Mouse (Mus musculus) frontal cortex, postnatal 25 days (tissue): ENCODE measurements around the gene Prkag3.

Experiments used
- DNase-seq, 2 experiments: peaks; one replicate each; pipeline ENCODE4 v3.0.0; 2022; ENCODE audit warnings: low spot score in 2 of 2

The Prkag3 gene

DNA sequence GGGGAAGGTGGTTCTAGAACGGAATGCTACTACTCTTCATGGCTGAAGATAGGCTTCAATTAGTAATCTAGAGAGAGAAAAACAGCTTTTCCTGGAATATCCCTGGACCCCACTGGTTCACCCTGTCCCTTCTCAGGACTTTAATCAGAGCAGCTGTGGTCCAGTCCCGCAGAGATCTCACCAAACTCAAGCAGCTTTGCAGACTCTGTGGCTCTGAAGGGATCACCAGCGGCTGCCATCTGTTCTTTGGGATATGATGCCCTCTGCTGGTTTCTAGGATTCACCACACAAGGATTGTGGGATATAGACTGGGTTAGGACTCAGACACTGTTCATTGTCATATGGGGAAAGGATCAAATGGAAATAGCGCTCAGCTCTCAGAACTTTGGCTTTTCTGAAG is 10.8 kb upstream of the Prkag3 start:
- DNase-seq, result no peak

DNA sequence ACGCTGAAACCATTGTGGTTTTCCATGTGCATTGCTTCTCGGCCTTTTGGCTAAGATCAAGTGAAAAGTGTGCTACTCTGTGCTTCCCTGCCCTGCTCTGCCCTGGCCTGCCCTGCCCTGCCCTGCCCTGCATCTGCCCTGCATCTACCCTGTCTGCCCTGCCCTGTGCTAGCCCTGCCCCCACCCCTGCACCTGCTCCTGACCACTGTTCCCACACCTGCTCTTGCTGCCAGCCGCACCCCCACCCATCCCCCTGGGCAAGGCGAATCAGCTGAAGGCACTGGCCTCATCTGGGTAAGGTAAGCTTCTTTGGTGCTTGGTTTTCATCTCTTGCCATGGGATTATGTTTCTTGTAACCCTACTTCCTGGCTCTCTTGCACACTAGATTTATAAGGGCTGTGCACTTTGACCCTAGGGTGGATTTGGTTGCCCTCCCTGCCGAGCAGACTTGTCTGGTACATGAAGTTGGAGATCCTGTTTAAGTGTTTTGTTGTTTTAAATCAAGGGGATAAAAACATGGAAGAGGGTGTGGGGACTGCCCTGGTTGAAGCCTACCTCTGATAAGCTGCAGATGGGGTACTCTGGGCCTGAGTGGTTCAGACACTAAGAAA is 5.3 kb upstream of the Prkag3 start:
- no peak for DNase-seq

DNA sequence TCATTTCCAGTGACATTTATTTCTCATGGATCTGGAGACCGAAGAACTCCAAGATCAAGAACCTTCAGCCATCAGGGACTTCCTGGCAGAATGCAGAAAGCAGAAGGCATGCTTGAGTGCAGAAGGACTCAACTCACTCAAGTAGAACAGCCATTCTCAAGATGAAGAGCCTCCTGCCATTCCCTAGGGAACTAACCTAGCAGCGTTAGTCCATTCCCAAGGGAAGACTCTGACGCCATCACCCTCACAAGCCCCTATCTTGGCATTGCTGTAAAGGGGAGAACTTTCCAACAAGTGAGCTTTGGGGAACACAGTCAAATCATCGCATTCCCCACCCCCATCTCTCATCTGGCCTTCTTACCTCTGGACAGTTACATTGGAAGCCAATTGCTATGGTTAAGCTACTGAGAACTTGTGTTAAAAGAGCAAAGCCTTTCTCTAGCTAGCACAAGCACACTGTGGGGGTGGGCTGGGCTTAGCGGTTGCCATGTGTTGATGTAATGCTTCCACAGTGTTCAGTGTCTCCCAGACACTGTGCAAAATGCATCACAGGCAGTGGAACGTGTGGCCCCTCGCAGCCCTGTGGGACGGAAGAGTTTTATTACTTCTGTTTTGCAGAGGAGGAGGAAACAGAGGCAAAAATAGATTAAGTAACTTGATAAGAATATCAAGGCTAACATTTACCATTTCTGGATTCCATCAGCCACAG is 4.4 kb upstream of the Prkag3 start:
- DNase-seq, result no peak

DNA sequence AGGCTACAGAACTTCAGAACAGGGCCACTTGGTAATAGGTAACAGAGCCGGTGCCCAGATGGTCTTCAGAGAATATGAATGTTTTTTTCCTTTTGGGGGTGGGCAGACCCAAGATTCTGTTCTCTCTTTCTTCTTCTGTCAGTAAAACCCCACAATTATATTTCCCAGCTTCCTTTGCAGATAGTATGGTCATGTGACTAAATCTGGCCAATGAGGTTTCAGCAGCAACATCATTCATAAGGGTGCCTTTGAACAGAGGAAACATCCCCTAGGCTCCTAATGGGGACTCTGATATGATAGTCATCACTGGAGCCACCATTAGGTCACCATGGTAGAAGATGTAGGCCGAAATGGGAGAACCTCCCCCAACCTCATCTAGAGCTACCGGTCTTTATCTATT is 3.8 kb upstream of the Prkag3 start:
- DNase-seq, result no peak

DNA sequence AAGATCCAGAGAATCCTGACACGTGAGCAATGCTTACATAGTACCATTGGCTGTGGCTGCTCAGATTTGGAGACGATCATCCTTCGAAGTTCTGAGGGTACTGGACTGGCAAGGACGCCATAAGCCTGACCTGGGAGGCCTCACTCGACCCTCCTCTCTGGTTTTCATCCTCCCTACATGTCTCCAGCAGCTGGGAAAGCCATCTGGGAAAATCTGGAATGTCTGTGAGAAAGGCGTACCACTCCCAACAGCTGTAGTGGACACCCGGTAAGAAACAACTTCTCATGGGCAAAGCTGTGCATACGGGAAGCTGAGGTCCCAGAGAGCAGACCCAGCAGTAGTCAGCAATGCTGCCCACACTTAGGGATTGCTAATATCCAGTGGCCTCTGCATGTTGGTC is 3.1 kb upstream of the Prkag3 start:
- DNase-seq, result no peak

DNA sequence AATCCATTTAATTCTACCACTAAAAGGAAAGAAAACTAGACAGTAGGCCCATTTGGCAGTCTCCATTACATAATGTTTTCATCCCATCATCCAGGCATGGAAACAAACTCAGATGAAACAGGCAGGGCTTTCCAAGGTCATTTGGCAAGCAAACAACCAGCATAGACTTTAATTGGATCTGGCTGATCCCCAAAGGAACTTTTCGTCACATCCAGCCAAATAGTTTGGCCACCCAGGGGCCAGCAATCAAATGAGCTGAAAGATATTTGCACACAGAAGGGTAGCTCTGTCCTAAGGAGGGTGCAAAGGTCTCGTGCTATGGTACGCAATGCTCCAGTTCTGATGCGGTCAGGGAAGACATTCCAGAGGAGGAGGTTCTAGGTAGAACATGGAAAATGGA is 1.7 kb upstream of the Prkag3 start:
- DNase-seq, result no peak

DNA sequence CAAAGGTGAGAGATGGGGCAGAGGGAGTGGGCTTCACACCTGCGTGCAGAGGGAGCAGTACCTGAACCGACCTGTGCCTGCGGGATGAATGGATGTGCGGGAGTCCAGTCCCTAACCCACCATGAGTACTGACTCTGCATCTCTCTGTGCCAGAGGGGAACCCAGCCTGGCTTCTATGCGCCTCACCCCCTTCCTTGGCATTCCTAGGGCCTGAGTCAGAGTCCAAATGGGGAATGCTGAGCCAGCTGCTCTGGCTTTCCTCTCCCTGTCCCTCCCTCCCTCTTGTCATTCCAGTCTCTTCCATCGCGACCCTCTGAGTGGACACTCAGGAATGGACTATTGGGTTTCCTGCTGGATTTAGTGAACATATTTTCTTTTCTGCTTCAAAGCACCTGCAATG is 280 bp upstream of the Prkag3 start:
- no peak for DNase-seq

DNA sequence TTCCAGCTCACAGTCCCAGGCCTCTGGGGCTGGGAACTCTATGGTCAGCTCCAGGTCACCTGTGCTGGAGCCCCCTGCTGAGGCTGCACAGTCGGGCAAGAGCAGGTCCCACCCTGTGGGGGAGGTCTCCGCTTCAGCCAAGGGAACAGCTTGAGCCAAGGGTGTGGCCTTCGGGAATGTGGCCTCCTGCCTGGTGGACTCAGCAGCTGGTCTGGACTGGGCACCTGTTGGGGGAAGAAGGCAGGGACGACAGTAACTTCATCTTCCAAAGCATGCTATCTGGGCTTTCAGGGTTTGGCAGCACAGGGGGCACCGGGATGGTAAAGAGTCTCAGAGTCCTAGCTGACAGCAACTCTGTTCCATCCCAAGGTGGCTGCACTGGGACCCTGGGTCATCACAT is 1.7 kb downstream of the Prkag3 start:
- DNase-seq, result no peak

DNA sequence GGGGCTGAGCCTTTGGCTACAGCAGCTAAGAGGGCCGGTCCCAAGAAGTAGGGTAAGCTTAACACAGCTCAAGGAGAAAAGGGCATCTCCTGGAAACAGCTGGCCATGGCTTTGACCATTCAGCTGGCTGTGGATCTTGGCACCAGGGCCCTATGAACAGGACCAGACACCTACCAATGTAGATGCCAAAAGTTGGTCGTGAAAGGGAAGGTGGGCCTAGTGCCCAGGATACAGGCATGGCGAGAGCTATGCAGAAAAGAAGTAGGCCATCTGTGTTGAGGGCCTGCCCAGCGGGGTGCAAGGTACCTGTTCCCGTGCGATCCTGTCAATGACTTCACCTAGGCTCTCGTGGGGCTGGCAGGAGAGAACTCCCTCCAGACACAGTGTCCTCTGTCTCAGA is 8.2 kb downstream of the Prkag3 start:
- DNase-seq, result no peak

DNA sequence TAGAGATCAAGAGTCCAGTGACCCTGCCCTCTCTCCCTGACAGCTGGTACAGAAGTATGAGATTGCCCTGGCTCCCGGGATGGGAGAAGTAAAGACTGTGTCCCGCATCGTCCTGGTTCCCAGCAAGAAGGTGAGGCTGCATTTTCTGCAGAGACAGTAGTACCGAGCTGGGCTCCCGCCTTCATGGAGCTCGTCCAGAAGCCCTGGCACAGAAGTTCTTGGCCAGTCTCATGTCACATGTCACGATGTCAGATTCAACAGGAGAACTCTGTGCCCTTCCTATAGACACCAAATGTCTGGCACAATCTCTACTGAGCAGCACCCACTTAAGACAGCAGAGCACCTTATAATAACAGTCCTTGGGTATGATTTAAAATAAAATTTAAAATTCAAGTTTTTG is 11.5 kb downstream of the Prkag3 start:
- DNase-seq, result no peak

DNA sequence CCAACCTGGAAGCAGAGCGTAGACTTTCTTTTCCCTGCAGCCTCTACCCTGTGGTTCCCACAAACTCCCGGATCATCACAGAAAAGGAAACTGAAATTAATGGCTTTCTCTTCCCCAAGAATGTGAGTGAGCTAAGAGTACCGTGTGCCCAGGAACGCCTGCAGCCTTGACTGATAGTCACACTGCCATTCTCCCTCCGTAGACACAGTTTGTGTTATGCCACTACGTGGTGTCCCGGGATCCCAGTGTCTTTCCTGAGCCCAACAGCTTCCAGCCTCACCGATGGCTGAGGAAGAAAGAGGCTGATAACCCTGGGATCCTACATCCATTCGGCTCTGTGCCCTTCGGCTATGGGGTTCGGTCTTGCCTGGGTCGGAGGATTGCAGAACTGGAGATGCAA is 12.0 kb downstream of the Prkag3 start:
- DNase-seq, result no peak

DNA sequence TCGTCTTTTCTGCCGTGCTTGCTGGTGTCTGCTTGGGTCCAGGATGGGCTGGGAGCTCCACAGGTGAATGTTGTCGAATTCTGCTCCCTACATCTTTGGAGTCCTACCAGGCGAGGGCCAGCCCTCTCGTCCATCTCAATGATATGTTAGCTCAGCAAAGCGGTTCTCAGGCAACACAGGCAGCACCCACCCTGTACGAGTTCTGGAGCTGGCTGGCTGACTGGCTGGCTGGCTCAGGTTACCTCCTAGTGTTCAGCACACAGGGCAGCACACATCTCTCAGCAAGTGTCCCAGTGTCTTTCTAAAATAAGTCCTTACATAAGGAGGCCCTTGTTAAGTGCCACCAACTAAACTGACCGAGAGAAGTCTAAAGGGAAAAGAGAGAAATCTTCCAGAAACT is 20.6 kb downstream of the Prkag3 start:
- DNase-seq, result no peak

DNA sequence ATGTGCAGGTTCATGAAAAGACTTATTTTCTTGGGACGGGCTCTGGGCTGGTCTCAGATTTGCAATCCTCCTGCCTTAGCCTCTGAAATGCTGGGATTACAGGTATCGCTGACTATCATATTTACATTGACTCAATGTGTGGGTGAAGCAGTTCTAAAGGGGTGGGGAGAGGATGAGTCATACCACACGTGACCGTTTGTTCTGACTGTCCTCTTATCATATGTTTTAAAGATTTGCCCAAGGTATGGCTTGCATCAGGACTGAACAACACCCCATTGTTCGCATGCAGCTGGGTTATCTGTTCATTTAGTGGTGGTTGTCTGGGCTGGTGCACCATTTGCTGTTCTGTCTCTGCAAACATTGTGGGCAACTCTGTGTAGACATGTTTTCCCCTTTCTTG is 22.3 kb downstream of the Prkag3 start:
- no peak for DNase-seq

DNA sequence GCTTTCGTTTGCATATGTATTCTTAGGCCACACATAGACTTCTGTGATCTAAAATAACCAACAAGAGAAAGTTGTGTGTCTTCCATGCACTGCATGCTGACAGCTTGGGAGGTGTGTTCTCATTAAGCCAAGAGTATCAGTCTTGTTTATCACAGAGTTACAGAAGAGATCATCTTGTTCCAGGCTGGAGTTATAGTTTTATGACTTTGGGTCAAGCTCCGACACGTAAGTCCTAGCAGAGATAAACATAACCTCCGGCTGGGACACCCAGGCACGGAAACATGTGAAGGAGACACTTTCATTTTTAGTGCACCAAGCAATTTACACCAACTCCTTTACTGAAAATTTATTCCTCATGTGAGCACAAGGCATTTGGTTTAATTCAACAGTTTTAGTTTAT is 22.9 kb downstream of the Prkag3 start:
- DNase-seq, result no peak

DNA sequence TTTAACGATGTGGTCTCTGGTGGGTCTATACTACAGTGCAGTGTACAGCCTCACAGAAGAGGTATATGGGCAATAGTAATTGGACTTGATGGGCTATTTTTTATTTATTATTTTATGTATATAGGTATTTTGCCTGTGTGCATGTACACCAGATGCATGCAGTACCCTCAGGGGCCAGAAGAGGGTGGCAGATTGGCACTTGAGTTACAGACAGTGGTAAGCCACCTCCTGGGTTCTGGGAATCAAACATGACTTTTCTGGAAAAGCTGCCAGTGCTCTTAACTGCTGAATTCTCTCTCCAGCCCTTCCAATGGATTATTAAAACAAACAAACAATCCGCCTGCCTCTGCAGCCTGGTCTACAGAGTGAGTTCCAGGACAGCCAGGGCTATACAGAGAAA is 25.3 kb downstream of the Prkag3 start:
- no peak for DNase-seq

DNA sequence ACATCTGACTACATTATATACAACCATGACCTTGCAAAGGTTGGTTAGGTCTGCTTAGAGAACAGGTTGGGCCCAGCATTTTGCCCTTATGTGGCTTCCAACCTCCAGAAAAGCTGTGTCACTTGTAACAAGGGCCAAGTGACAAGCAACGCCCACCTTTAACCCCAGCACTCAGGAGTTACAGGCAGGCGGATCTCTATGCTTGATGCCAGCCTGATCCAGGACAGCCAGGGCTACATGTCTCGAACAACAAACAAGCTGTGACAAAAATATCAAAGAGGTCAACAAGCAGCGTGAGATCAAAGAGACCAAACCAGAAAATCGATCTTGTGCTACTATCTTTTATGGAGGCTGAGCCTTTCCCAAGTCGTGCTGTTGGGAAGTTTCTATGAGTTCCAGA is 27.4 kb downstream of the Prkag3 start:
- no peak for DNase-seq

DNA sequence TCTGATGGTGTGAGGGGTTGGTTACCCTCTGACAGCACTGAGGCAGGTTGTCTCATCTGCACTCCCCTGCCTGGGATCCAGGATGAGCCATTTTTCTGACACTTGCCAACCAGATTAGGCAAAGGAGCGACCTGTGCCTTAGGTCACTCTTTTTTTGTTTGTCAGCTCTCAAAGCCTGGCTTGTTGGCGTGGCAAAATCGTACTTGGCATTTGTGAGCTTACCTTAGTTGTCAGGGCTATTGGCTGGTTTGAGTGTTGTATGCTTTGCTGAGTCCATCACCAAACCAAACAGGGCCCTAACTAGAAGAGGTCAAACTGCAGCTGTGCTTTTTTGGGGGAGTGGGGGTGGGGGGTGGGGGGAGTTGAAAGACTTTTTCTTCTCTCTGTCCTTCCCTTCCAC is 29.7 kb downstream of the Prkag3 start:
- no peak for DNase-seq

DNA sequence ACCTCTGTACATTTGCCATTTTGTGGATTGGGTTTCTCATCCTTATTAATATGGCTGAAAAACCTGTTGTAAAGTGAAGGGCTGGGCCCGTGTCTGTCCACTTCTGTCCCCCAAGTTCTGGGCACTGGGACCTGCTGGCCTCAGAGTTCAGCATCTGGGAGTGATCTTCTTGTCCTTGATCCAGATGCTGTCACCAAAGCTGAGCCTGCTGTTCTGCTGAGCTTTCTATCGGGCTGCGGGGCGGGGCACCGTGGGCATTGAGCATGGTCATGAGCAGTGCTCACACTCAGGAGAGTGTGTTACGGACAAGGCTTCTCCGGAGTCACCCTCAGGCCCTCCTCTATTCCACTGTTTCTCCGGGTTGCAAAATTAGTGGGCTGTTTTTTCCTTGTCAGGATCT is 30.9 kb downstream of the Prkag3 start:
- no peak for DNase-seq

DNA sequence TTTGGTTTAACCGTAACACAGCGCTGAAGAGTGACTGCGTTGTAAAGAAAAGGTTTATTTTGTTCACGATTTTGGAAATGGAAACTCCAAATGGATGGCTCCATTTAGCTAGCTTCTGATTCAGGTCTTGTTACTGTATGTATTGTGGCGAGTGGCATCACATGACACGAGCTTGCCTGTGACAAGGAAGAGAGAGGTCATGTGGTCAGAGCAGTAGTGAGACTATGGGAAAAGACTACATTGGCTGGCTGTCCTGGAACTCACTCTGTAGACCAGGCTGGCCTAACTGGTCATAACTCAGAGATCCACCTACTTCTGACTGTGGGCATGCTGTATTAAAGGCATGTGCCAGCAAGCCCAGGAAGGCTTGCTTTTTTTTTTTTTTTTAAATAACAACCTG is 33.1 kb downstream of the Prkag3 start:
- DNase-seq, result no peak

DNA sequence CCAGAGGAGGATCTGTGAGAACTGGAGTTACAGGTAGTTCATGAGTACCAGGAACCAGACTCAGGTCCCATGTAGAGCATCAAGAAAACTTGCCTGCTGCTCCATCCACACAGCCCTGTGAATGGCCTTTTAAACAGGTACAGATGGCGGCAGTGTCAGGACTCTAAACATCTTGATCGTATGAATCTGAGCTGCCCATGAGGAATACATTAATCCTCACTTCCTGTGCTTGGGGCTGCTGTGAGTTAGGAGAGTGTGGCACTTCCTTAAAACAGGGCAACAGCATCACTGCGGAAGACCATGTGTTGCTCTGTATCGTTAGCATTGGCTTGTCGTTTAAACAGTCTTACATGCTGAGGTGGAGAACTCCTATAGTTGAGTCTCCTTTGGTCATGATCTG is 33.6 kb downstream of the Prkag3 start:
- no peak for DNase-seq

DNA sequence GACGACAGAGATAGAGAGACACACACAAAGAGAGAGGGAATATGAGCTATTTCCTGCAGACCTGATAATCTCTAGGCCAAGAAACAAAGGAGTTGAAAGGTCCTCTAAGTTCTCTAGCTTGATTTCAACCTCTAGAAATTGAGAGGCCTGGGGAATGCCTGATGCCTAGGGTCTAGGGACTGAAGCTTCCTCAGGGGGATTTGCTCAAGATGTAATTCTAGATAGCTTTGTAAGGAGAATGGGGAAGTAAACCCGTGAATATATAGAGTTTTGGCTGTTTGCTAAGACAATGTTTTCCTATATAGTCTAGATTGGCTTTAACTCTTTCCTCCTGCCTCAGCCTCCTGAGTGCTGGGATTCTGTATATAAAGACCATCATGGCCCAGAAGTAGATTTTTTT is 34.1 kb downstream of the Prkag3 start:
- no peak for DNase-seq

DNA sequence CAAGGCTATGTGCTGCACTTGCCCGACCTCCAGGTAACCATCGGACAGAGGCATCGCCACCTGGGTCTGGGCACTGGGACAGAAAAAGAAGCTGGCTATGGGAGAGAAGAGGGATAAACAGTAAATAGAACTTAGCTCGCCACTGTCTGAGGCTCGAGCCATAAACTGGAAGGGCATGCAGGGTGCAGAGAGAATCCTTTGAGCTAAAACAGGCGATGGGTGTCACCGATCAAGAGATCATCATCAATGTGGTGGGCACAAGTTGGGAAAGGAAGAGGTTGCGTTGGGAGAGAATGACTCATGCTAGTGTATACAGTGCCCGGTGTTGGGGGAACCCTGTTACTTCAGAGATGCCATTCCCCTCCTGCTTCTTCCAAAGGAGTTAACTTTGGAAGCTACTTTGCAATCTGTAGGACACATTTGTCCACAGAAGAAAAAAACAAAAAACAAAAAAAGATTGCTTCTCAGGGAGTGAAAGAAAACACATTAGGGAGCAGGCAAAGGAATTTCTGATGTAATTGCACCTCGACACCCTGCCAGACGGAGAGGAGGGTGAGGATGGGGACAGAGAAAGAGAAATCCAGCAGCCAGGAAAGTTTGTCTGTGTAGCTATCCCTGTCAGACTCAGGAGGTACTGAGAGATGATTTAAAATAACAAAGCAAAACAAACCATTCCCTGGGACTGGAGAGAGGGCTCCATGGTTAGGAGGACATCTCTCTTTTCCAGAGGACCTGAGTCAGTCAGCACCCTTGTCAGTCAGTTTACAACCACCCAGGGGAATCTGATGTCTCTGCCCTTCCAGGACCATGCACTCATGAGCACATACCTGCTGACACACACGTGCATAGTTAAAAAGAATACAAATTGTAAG is 34.9 kb downstream of the Prkag3 start:
- no peak for DNase-seq
